Comparison of ENCODE assay signal across 10 mouse cellular contexts in the genomic region with DNA sequence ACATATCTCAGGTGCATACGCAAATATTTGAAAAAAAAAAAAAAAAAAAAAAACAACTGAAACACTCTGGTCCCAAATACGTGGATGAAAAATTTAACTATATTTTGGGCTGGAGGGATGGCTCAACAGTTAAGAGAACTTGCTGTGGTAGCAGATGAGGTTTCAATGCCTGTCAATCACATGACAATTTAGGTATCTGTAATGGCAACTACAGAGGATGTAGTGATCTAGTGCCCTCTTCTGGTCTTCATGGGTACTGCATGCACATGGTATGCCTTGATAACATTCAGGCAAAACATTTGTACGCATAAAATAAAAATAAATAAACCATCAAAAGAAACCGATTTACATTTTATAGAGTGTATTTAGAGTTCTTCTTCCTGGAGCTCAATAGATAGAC. TPM values are rescaled to one million over a fixed set of nuclear protein-coding genes. Genes with fewer than 3 reads are reported as not detected.
DNase-seq lines count a peak whose midpoint lies in the region; ATAC-seq and TF ChIP-seq lines count a peak whose summit lies in the region.
"Had no signal": no experiment of that assay in that cellular context is flagged by ENCODE, and none has a peak within 500 bp of the region (broad histone marks: within the 10 kb centered on the region; RNA-seq: fewer than 3 reads in every experiment).

No protein-coding gene starts in this region.

- no peaks in the 10 kb centered on the region; the same call in 1 of the 2 replicates for H3K36me3 ChIP-seq in lung, postnatal 0 days (ENCODE audit: insufficient read depth, low read length)
- H3K36me3 ChIP-seq: heart, embryonic 13.5 days; midbrain, embryonic 12.5 days had no signal

- peak; percentile 85 for ATAC-seq in activated CD4-positive, CD25-positive, alpha-beta regulatory T cell, adult 4 months
- ATAC-seq in lung, postnatal 0 days = no peak

- intact Hi-C loops in left cerebral cortex, adult 2 months (cut with DNase I) = no loop called here
- intact Hi-C loops in heart, postnatal 36 days (cut with DNase I) = no loop called here

- peak; percentile 9 for DNase-seq in cerebellum, adult 9-10 months
- DNase-seq in cerebellum, adult 9-11 months = no peak
- peak in 1 of 2 experiments; percentile 18 for DNase-seq in left cerebral cortex, adult 2 months (ENCODE audit: extremely low spot score in 1 of 2, low spot score in 2 of 2)
- no peak for DNase-seq in left cerebral cortex, adult 11 months (ENCODE audit: low spot score)
- DNase-seq in heart, postnatal 36 days = peak; percentile 31 to 64
- DNase-seq in lung, postnatal 0 days (ENCODE audit: low spot score) = peak; percentile 25
- DNase-seq in thymus, postnatal 25 days = peak; percentile 58

- H3K27ac ChIP-seq in left cerebral cortex, adult 2 months = no peak overlapping the region
- no peak overlapping the region for H3K27ac ChIP-seq in lung, postnatal 0 days (ENCODE audit: low read length)
- H3K27ac ChIP-seq: heart, embryonic 13.5 days; midbrain, embryonic 12.5 days had no signal

- H3K4me2 ChIP-seq in lung, postnatal 0 days (replicated peaks; ENCODE audit: low read depth, low read length) = no peak overlapping the region

- peak; percentile 80 for TF ChIP-seq CTCF in left cerebral cortex, adult 2 months (IDR thresholded peaks at IDR 0.05)
- TF ChIP-seq CTCF in lung, postnatal 0 days (IDR thresholded peaks at IDR 0.05) = peak; percentile 88

- TF ChIP-seq EP300 in lung, postnatal 0 days (IDR thresholded peaks at IDR 0.05) = no peak

- H3K9me3 ChIP-seq in lung, postnatal 0 days (ENCODE audit: low read length) = no peaks in the 10 kb centered on the region
- H3K9me3 ChIP-seq: heart, embryonic 13.5 days; midbrain, embryonic 12.5 days had no signal

- H3K4me1 ChIP-seq in lung, postnatal 0 days (ENCODE audit: insufficient read depth, low read depth, low read length) = peaks cover 6% of the 10 kb centered on the region; the same call in 1 of the 2 replicates

- 77% methylated on average over 4 of the region's 4 CpGs for WGBS in lung, postnatal 0 days

- H3K9ac ChIP-seq in lung, postnatal 0 days (replicated peaks; ENCODE audit: low read depth) = no peak overlapping the region
- H3K9ac ChIP-seq: heart, embryonic 13.5 days; midbrain, embryonic 12.5 days had no signal

- H3K4me3 ChIP-seq in left cerebral cortex, adult 2 months = no peak overlapping the region
- H3K4me3 ChIP-seq in lung, postnatal 0 days (ENCODE audit: low read depth, low read length) = no peak overlapping the region
- H3K4me3 ChIP-seq: heart, embryonic 13.5 days had no signal

- H3K27me3 ChIP-seq in lung, postnatal 0 days (replicated peaks; ENCODE audit: insufficient read depth, low read length) = no peaks in the 10 kb centered on the region; the same call in 1 of the 2 replicates

RNA-seq across cellular contexts. Expression of a gene that starts 43.9 kb away (rescaled TPM):
- 10 to 100 TPM; 21.7 to 24.3 TPM for total RNA-seq in left cerebral cortex, adult 2 months (2021)
- polyA plus RNA-seq in activated CD4-positive, CD25-positive, alpha-beta regulatory T cell, adult 4 months (2017; shearing (Covaris generic)) = 10 to 100 TPM; 68.6 to 93.6 TPM
- 10 to 100 TPM in 1 of 2 experiments, 1 to 10 TPM in 1; 8.7 to 10.5 TPM for total RNA-seq in heart, postnatal 36 days (2021)
- 33.4 and 35.7 TPM in 2 replicates for polyA plus RNA-seq in lung, postnatal 0 days (2015; fragmentation: Nextera tagmentation; extraction: Ambion mirVana)

Comparison
In these comparisons a context has a peak if more than half of its experiments do, and no peak if none do; other contexts are left out.
1. DNase-seq: peak in cerebellum, adult 9-10 months (single experiment), heart, postnatal 36 days (2 of 2), lung, postnatal 0 days (single experiment) and thymus, postnatal 25 days (single experiment); none in cerebellum, adult 9-11 months (single experiment) and left cerebral cortex, adult 11 months (single experiment).